Mouse (Mus musculus): ENCODE results near the gene Cd82. TPM values are rescaled to one million over a fixed set of nuclear protein-coding genes. Genes with fewer than 3 reads are reported as not detected.

Gene Cd82
- polyA plus RNA-seq, 1 experiment from 2014 or later, result 93.5 TPM

DNA sequence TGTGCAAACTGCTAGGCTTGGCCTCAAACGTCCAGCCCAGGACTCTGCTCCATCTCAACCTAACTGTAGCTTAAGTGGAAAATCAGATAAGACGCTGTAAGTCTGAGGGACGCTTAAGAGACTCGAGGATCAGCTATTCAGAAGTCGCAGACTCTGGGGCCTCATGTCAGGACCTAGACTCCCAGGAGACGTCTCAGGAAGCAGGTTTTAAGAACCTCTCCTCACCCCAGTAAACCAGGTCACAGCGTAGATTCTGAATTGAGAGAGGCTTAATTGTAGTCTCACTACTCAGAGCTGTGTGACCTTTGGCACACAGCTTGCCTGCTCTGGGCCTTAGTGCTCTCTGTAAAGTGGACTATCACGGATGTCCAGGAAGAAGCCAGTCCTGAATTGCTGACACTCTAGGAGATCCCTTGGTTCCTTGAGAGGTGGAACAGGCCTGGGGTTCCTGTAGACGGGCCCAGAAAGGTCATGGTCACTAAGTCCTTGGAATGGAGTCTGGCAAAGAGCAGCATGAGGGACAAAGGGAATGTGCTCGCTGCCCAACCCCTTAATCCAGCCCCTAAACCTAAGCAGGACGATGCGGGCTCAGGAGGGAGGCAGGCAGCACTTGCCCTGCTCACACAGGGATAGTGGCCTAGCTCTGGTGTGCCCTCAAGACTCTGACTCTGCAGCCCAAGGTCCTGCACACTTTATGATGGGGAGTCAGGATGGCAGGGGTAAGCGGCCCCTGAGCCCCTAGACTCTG lies 16.2 kb downstream of the Cd82 start:
- Histone ChIP-seq H3K4me3 (ENCODE audit: low read depth, low read length) (no peak overlapping the region), H3K9me3 (ENCODE audit: control insufficient read depth, low read length) (no peaks in the 10 kb centered on the region), H3K4me1 (replicated peaks; ENCODE audit: control insufficient read depth, insufficient read depth) (0 out of 2 replicates have a peak, but pooled peaks cover 2% of the 10 kb centered on the region), H3K36me3 (ENCODE audit: control insufficient read depth, insufficient read depth, low read length) (no peaks in the 10 kb centered on the region), H3K27me3 (ENCODE audit: control insufficient read depth, insufficient read depth, low read length) (no peaks in the 10 kb centered on the region), H3K27ac (replicated peaks) (no peak overlapping the region), H3K4me2 (replicated peaks; ENCODE audit: low read depth) (no peak overlapping the region), H3K9ac (ENCODE audit: low read length) (no peak overlapping the region)
- no peak for ATAC-seq (ENCODE audit: low FRiP score, low TSS enrichment)
- 74% methylated on average over 13 of the region's 13 CpGs for WGBS
- DNase-seq (ENCODE audit: low spot score), result no peak
- TF ChIP-seq CTCF (IDR thresholded peaks at IDR 0.05; ENCODE audit: low read depth) (no peak), EP300 (optimal IDR thresholded peaks at IDR 0.05) (no peak)

DNA sequence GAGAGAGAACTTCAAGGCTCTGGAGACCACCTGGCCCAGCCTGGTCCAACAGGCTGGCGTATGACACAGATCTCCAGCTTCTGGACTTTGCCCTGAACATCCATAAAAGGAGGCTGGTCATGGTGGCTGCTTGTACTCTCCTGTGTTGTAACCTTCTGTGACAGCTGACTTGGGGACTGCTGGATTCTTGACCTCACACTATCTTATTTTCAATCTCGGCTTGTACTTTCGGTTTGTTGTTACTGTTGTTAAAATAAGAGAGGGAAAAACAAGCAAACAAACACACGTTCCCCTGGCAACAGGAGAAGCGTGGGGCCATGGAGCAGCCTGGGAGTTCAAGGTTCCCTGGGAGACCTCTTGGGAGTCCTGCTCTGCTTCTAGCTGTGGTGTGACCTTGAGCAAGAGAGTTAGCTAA lies 17.7 kb downstream of the Cd82 start:
- H3K4me1 ChIP-seq (replicated peaks; ENCODE audit: control insufficient read depth, insufficient read depth), result 0 out of 2 replicates have a peak, but pooled peaks cover 4% of the 10 kb centered on the region
- WGBS, result 72% methylated on average over 5 of the region's 5 CpGs

DNA sequence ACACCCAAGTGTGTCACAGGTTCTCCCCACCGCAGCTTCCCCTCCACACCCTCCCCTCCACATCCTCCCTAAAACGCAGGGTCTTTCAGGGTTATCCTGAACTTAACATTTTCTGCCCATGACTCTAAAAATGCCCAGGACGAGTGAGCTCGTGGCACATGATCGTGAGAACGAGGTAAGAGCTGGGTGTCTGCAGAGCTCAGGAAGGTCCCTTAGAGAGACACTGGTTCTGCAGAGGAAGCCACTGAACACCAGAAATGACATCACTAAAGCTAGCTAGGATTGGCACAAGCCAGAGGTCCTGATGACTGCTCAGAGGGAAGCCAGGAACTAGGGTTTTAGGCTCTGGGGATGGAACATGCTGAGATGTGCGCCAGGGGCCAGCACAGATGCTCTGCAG lies 18.7 kb downstream of the Cd82 start:
- Histone ChIP-seq H3K27me3 (ENCODE audit: control insufficient read depth, insufficient read depth, low read length) (no peaks in the 10 kb centered on the region), H3K9ac (ENCODE audit: low read length) (no peak overlapping the region), H3K9me3 (ENCODE audit: control insufficient read depth, low read length) (no peaks in the 10 kb centered on the region), H3K27ac (replicated peaks) (no peak overlapping the region), H3K4me3 (ENCODE audit: low read depth, low read length) (no peak overlapping the region), H3K4me1 (replicated peaks; ENCODE audit: control insufficient read depth, insufficient read depth) (0 out of 2 replicates have a peak, but pooled peaks cover 6% of the 10 kb centered on the region), H3K4me2 (replicated peaks; ENCODE audit: low read depth) (no peak overlapping the region), H3K36me3 (ENCODE audit: control insufficient read depth, insufficient read depth, low read length) (no peaks in the 10 kb centered on the region)
- ATAC-seq (ENCODE audit: low FRiP score, low TSS enrichment) (no peak), DNase-seq (ENCODE audit: low spot score) (no peak)
- 85% methylated on average over 7 of the region's 7 CpGs for WGBS
- no peak for TF ChIP-seq CTCF (IDR thresholded peaks at IDR 0.05; ENCODE audit: low read depth)
- no peak for TF ChIP-seq EP300 (optimal IDR thresholded peaks at IDR 0.05)

More for the DNA sequence above, 17.7 kb downstream of the Cd82 start:
- no peaks in the 10 kb centered on the region for H3K36me3 ChIP-seq (ENCODE audit: control insufficient read depth, insufficient read depth, low read length)
- no peak overlapping the region for H3K4me3 ChIP-seq (ENCODE audit: low read depth, low read length)
- no peak for DNase-seq (ENCODE audit: low spot score)
- H3K9ac ChIP-seq (ENCODE audit: low read length), result no peak overlapping the region
- H3K9me3 ChIP-seq (ENCODE audit: control insufficient read depth, low read length), result no peaks in the 10 kb centered on the region
- TF ChIP-seq EP300 (optimal IDR thresholded peaks at IDR 0.05), result no peak
- no peak for TF ChIP-seq CTCF (IDR thresholded peaks at IDR 0.05; ENCODE audit: low read depth)
- peak; percentile 53 for ATAC-seq (ENCODE audit: low FRiP score, low TSS enrichment)
- no peak overlapping the region for H3K4me2 ChIP-seq (replicated peaks; ENCODE audit: low read depth)
- H3K27ac ChIP-seq (replicated peaks), result 0 out of 2 replicates have a peak overlapping the region, but pooled peaks have one; percentile 18
- H3K27me3 ChIP-seq (ENCODE audit: control insufficient read depth, insufficient read depth, low read length), result no peaks in the 10 kb centered on the region

- Histone ChIP-seq H3K4me1 (replicated peaks; ENCODE audit: control insufficient read depth, insufficient read depth) (0 out of 2 replicates have a peak, but pooled peaks cover 6% of the 10 kb centered on the region), H3K4me2 (replicated peaks; ENCODE audit: low read depth) (no peak overlapping the region), H3K4me3 (ENCODE audit: low read depth, low read length) (no peak overlapping the region), H3K27me3 (ENCODE audit: control insufficient read depth, insufficient read depth, low read length) (no peaks in the 10 kb centered on the region), H3K9me3 (ENCODE audit: control insufficient read depth, low read length) (no peaks in the 10 kb centered on the region), H3K36me3 (ENCODE audit: control insufficient read depth, insufficient read depth, low read length) (no peaks in the 10 kb centered on the region), H3K27ac (replicated peaks) (no peak overlapping the region), H3K9ac (ENCODE audit: low read length) (no peak overlapping the region)
- TF ChIP-seq CTCF (IDR thresholded peaks at IDR 0.05; ENCODE audit: low read depth), result no peak
- TF ChIP-seq EP300 (optimal IDR thresholded peaks at IDR 0.05), result no peak
- 96% methylated on average over 2 of the region's 2 CpGs for WGBS
- no peak for DNase-seq (ENCODE audit: low spot score)
- no peak for ATAC-seq (ENCODE audit: low FRiP score, low TSS enrichment)
Observed at GRCm38 (mm10) chr2:93443106-93443505, 19.8 kb downstream of the Cd82 start.

DNA sequence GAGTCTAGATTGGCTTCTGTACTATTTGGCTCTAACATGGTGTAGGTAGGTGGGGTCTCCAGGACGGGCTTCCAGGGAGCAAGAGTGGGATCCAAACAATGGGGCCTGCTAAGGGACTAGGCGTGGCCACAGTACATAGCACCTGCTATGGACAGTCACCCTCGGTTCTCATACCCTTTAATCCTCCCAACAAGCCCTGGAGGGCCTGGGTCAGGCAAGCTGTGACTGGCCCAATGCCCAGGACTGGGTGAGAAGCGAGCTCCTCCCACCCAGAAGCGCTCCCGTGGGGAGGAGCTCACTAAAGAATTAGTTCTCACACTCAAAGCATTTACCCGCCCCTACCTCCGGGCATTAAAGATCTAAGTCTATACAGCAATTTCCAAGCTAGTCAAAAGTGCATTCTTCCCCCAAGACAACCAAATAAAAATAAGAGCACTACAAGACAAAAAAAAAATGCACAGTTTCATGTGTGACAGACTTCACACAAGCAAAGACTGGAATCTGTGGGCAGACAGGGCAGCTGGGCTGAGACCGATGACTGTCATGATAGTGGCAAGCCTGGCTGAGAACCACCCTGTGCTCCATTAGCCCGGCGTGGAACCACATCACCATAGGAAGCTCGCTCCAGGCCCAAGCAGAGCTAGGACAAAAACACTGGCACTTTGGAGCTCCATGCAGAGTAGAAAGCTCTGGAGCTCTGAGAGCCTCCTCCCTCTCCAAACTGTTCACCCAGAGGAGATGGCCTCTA lies 23.0 kb downstream of the Cd82 start:
- Histone ChIP-seq H3K4me1 (replicated peaks; ENCODE audit: control insufficient read depth, insufficient read depth) (0 out of 2 replicates have a peak, but pooled peaks cover 6% of the 10 kb centered on the region), H3K36me3 (ENCODE audit: control insufficient read depth, insufficient read depth, low read length) (no peaks in the 10 kb centered on the region; the same call in 1 of the 2 replicates), H3K4me3 (ENCODE audit: low read depth, low read length) (no peak overlapping the region), H3K4me2 (replicated peaks; ENCODE audit: low read depth) (no peak overlapping the region), H3K27ac (replicated peaks) (peak overlapping the region; percentile 75), H3K27me3 (ENCODE audit: control insufficient read depth, insufficient read depth, low read length) (no peaks in the 10 kb centered on the region), H3K9me3 (ENCODE audit: control insufficient read depth, low read length) (no peaks in the 10 kb centered on the region), H3K9ac (ENCODE audit: low read length) (peak overlapping the region; percentile 8; the same call in 1 of the 2 replicates)
- TF ChIP-seq EP300 (optimal IDR thresholded peaks at IDR 0.05), result no peak
- peak; percentile 79 for DNase-seq (ENCODE audit: low spot score)
- ATAC-seq (ENCODE audit: low FRiP score, low TSS enrichment), result peak; percentile 77
- WGBS, result 36% methylated on average over 12 of the region's 12 CpGs
